Mouse (Mus musculus) midbrain, postnatal 0 days (tissue): ENCODE data around the gene D630039A03Rik. TPM values are rescaled to one million over a fixed set of nuclear protein-coding genes. Genes with fewer than 3 reads are reported as not detected.
"Not testable (repeated sequence)": the region's sequence is repeated elsewhere in the genome, so short reads cannot be mapped to it uniquely, and the experiment has no call there.

Experiments
- ATAC-seq: fragments of 200-750 bp; cut with Nextera tagmentation; 2 replicates; pipeline ENCODE4 v1.8.0; 2017; ENCODE audit warnings: moderate number of reproducible peaks, mild to moderate bottlenecking, moderate TSS enrichment, moderate library complexity; ENCODE audit not compliant: low FRiP score
- DNase-seq: peaks from one replicate; pipeline ENCODE4 v3.0.0-alpha.2; 2015; ENCODE audit warnings: low spot score
- H3K27ac ChIP-seq: fragments of 300-500 bp; sonication (generic); 2 replicates; pipeline ENCODE4 v1.5.1; 2014; ENCODE audit warnings: low read depth, mild to moderate bottlenecking, low read length, mixed read lengths
- H3K27me3 ChIP-seq: fragments of 300-500 bp; sonication (generic); 2 replicates; pipeline ENCODE4 v1.6.1; 2014; ENCODE audit warnings: low read length, control low read depth, mixed read lengths; ENCODE audit not compliant: insufficient read depth
- H3K36me3 ChIP-seq: fragments of 300-500 bp; sonication (generic); 2 replicates; pipeline ENCODE4 v1.6.1; 2014; ENCODE audit warnings: low read length, control low read depth, mixed read lengths; ENCODE audit not compliant: insufficient read depth
- H3K4me1 ChIP-seq: fragments of 300-500 bp; sonication (generic); 2 replicates; pipeline ENCODE4 v1.6.1; 2014; ENCODE audit warnings: mild to moderate bottlenecking, control low read depth, antibody characterized with exemption, low read length, mixed read lengths; ENCODE audit not compliant: insufficient read depth
- H3K4me2 ChIP-seq: fragments of 300-500 bp; sonication (generic); 2 replicates; pipeline ENCODE4 v1.6.1; 2014; ENCODE audit warnings: low read depth, mild to moderate bottlenecking, low read length, mixed read lengths; ENCODE audit not compliant: poor library complexity, severe bottlenecking
- H3K4me3 ChIP-seq: fragments of 300-500 bp; sonication (generic); 2 replicates; pipeline ENCODE4 v1.5.1; 2014; ENCODE audit warnings: low read depth, mild to moderate bottlenecking, low read length, moderate library complexity
- H3K9ac ChIP-seq: fragments of 300-500 bp; sonication (generic); replicated peaks from 2 replicates; pipeline ENCODE4 v1.6.1; 2014; ENCODE audit warnings: mild to moderate bottlenecking, low read length, moderate library complexity, mixed read lengths; ENCODE audit not compliant: poor library complexity, severe bottlenecking
- H3K9me3 ChIP-seq: fragments of 300-500 bp; sonication (generic); 2 replicates; pipeline ENCODE4 v1.6.1; 2016; ENCODE audit warnings: low read length, control low read depth
- CTCF ChIP-seq: IDR thresholded peaks from 2 replicates; pipeline ENCODE4 v1.5.1; 2016; ENCODE audit warnings: antibody characterized with exemption, mild to moderate bottlenecking
- WGBS: fragments of 180-500 bp; shearing (Covaris S2); extraction: QIAGEN DNeasy Blood & Tissue Kit; methylation state at CpG from one replicate; pipeline ENCODE4 v1.1.7; 2014; 5-methylcytosine and 5-hydroxymethylcytosine counted together
- polyA plus RNA-seq: library from polyadenylated mRNA; unstranded; fragments of >200 nt; fragmentation: Nextera tagmentation; extraction: Ambion mirVana; gene quantifications from 2 replicates; pipeline ENCODE4 v1.2.1, GENCODE M21; 2015
- total RNA-seq: library from RNA; depleted of rRNA; stranded (reverse); fragments of >200 nt; gene quantifications from 2 replicates; pipeline ENCODE4 v1.2.3, GENCODE M21; 2014

The D630039A03Rik gene
- total and polyA plus RNA-seq, 2 experiments from 2014 or later, result 0.10 to 0.27 TPM

- WGBS, result 17% methylated on average over 4 of the region's 4 CpGs
- Histone ChIP-seq H3K36me3 (no peaks in the 10 kb centered on the region), H3K9me3 (no peaks in the 10 kb centered on the region), H3K9ac (no peak overlapping the region), H3K4me2 (no peak overlapping the region), H3K4me1 (no peaks in the 10 kb centered on the region), H3K4me3 (no peak overlapping the region), H3K27me3 (no peaks in the 10 kb centered on the region), H3K27ac (no peak overlapping the region)
- peak; percentile 72 for DNase-seq
- TF ChIP-seq CTCF, result peak; percentile 84
- ATAC-seq, result no peak; the same call in 1 of the 2 replicates
These were observed 14.9 kb downstream of the D630039A03Rik start for GRCm38 (mm10) chr4:57901210-57901609.

GRCm38 (mm10) chr4:57896631-57897030, 19.5 kb downstream of the D630039A03Rik start:
- Histone ChIP-seq H3K9me3 (no peaks in the 10 kb centered on the region), H3K36me3 (no peaks in the 10 kb centered on the region), H3K4me3 (no peak overlapping the region), H3K4me2 (no peak overlapping the region), H3K27ac (no peak overlapping the region), H3K4me1 (peaks cover 2% of the 10 kb centered on the region; the same call in 1 of the 2 replicates), H3K9ac (no peak overlapping the region), H3K27me3 (no peaks in the 10 kb centered on the region)
- no peak for ATAC-seq
- DNase-seq, result no peak
- WGBS, result 87% methylated on average over 3 of the region's 3 CpGs
- no peak for TF ChIP-seq CTCF

- DNase-seq, result no peak
- Histone ChIP-seq H3K27ac (no peak overlapping the region), H3K4me1 (peaks cover 2% of the 10 kb centered on the region; the same call in 1 of the 2 replicates), H3K9me3 (no peaks in the 10 kb centered on the region), H3K36me3 (no peaks in the 10 kb centered on the region), H3K4me2 (no peak overlapping the region), H3K4me3 (no peak overlapping the region), H3K9ac (no peak overlapping the region), H3K27me3 (no peaks in the 10 kb centered on the region)
- ATAC-seq, result no peak
- TF ChIP-seq CTCF, result no peak
- WGBS, result 70% methylated on average over 6 of the region's 6 CpGs
These were observed 20.2 kb downstream of the D630039A03Rik start for GRCm38 (mm10) chr4:57895902-57896301.

- peaks cover 2% of the 10 kb centered on the region; the same call in 1 of the 2 replicates for H3K4me1 ChIP-seq
- DNase-seq, result no peak
- no peaks in the 10 kb centered on the region for H3K9me3 ChIP-seq
- H3K9ac ChIP-seq, result no peak overlapping the region
- no peaks in the 10 kb centered on the region for H3K36me3 ChIP-seq
- no peak for ATAC-seq
- no peak overlapping the region for H3K4me2 ChIP-seq
- no peak overlapping the region for H3K4me3 ChIP-seq
- no peak for TF ChIP-seq CTCF
- H3K27me3 ChIP-seq, result no peaks in the 10 kb centered on the region
- 23% methylated on average over 5 of the region's 5 CpGs for WGBS
- no peak overlapping the region for H3K27ac ChIP-seq
These were observed 21.0 kb downstream of the D630039A03Rik start for GRCm38 (mm10) chr4:57895140-57895539.

GRCm38 (mm10) chr4:57892001-57892586, 24.0 kb downstream of the D630039A03Rik start:
- H3K9me3 ChIP-seq, result no peaks in the 10 kb centered on the region
- no peak overlapping the region for H3K27ac ChIP-seq
- no peaks in the 10 kb centered on the region for H3K27me3 ChIP-seq
- H3K9ac ChIP-seq, result no peak overlapping the region
- H3K4me1 ChIP-seq, result peaks cover 2% of the 10 kb centered on the region; the same call in 1 of the 2 replicates
- no peaks in the 10 kb centered on the region for H3K36me3 ChIP-seq
- TF ChIP-seq CTCF, result no peak
- WGBS, result 39% methylated on average over 10 of the region's 10 CpGs
- H3K4me2 ChIP-seq, result no peak overlapping the region
- ATAC-seq (peak; percentile 45), DNase-seq (no peak)
- H3K4me3 ChIP-seq, result no peak overlapping the region

GRCm38 (mm10) chr4:57889773-57890172, 26.3 kb downstream of the D630039A03Rik start:
- no peak overlapping the region for H3K4me3 ChIP-seq
- no peak overlapping the region for H3K9ac ChIP-seq
- H3K4me2 ChIP-seq, result no peak overlapping the region
- H3K4me1 ChIP-seq, result no peaks in the 10 kb centered on the region
- TF ChIP-seq CTCF, result no peak
- DNase-seq, result no peak
- H3K27me3 ChIP-seq, result no peaks in the 10 kb centered on the region
- no peaks in the 10 kb centered on the region for H3K36me3 ChIP-seq
- H3K9me3 ChIP-seq, result no peaks in the 10 kb centered on the region
- no peak overlapping the region for H3K27ac ChIP-seq
- WGBS, result 90% methylated on average over 8 of the region's 8 CpGs
- no peak for ATAC-seq

GRCm38 (mm10) chr4:57888978-57889377, 27.1 kb downstream of the D630039A03Rik start:
- not testable (repeated sequence) for H3K4me1 ChIP-seq, H3K4me3 ChIP-seq, H3K36me3 ChIP-seq, H3K9ac ChIP-seq, DNase-seq, H3K27ac ChIP-seq, H3K27me3 ChIP-seq, H3K9me3 ChIP-seq, H3K4me2 ChIP-seq, ATAC-seq
- WGBS, result 96% methylated on average over 1 of the region's 1 CpGs
